Mouse (Mus musculus): ENCODE measurements around the gene Nfkbil1.
"Not testable (repeated sequence)": the region's sequence is repeated elsewhere in the genome, so short reads cannot be mapped to it uniquely, and the experiment has no call there.

Nfkbil1 gene

GRCm38 (mm10) chr17:35237504-35237903 is 1.9 kb upstream of the Nfkbil1 start:
- DNase-seq (ENCODE audit: low read depth, low spot score): no peak

GRCm38 (mm10) chr17:35236996-35237395 is 1.4 kb upstream of the Nfkbil1 start:
- no peak for DNase-seq (ENCODE audit: low read depth, low spot score)

DNA sequence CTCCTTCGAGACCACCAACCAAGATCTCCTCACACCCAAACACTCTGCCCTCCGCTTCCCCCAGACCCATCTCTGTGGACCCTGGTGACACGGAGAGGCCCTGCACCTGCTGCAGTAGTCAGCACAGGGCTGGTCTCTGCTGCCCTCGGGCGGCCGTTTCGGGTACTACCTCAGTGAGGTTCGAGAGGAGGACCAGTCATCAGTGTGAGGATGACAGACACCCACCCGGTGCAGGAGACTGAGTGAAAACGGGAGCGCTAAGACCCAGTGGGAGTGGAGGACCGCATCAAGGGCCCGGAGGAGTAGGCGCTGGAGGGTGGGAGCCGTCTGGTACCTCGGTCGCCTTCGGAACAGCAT is 776 bp upstream of the Nfkbil1 start:
- DNase-seq (ENCODE audit: low read depth, low spot score): peak; percentile 91

DNA sequence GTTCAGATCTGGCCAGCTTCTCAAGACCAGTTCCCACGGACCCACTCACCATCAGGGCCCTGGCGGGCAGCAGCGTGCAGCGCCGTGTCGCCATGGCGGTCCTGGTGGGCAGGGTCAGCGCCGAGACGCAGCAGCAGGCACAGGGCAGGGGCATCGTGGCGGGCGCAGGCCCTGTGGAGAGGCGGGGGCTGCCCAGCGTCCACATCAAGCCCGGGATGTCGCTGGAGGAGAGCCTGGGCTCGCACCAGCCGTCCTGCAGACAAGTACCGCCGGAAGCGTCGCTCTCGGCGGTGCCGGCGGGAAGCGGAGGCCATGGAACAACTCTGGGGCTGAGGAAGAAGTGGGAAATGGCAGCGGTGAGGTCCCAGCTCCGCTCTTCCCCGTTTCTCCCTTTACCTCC is 689 bp downstream of the Nfkbil1 start:
- no peak for DNase-seq (ENCODE audit: low read depth, low spot score)

- DNase-seq (ENCODE audit: low read depth, low spot score): not testable (repeated sequence)
These were observed 1.5 kb downstream of the Nfkbil1 start for GRCm38 (mm10) chr17:35234090-35234489.

DNA sequence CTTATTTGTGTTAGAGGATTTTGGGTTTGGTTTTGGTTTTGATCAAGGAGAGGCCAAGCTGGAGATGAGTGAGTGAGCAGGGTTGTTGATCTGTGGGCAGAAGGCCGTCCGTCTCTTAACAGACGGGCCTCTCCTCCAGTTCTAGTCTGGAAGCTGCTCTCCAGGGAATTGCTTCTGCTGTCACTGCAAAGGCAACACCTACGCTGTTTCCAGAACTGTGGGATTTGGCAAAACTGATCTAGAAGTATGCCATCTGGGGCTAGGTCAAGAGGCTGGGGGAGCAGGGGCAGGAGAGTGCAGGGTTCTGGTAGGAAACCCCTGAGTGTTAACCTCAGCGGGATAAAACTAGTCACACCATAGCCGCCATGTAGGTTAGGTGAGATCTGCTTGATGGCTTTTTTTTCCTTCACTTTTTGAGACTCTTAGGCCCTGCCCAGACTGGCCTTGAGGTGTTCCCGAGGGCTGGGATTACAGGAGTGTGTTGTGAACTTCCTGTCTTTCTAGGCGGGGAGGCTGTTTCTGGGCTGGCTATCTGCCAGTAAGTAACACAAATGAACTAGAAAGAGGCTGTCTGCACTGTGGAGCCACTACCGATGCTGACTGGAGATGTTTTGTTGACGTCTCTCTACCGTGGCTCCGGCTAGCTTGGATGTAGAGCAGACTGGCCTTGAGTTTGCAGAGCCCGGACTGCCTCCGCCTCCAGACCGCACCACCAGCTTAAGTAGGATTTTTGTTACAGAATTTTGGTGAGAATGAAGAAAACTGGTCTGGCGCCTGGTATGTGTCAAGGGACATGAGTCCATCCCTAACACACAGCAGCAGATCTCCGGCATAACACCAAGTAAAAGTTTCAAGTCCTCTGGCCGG is 2.2 kb downstream of the Nfkbil1 start, which contains the start of gene Atp6v1g2:
Gene Atp6v1g2 (plus strand): TSS at position 547 of the 867 bp plus-strand sequence.
- no peak for DNase-seq (ENCODE audit: low read depth, low spot score)

DNA sequence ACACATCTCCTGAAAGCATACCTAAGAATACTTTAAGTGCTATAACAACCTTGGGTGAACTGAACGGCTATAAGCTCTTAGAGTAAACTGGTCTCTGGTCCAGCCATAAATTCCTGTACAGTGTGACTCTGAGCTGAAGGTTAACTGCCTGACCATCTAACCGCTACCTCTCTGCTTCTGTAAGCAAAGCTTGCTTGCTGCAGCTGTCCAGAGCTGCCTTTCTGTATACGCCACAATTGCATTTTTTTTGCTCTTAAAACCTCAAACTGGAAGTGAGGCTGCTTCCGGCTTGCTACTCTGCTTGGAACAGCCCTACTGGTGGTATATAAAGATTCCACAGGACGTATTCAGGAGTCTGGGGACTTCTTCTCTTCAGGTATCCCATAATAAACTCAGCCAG is 2.9 kb downstream of the Nfkbil1 start:
- DNase-seq (ENCODE audit: low read depth, low spot score): no peak

- peak; percentile 84 for DNase-seq (ENCODE audit: low read depth, low spot score)
These were observed 3.5 kb downstream of the Nfkbil1 start for GRCm38 (mm10) chr17:35232043-35232442.

GRCm38 (mm10) chr17:35231022-35231421 is 4.6 kb downstream of the Nfkbil1 start:
- no peak for DNase-seq (ENCODE audit: low read depth, low spot score)

- no peak for DNase-seq (ENCODE audit: low read depth, low spot score)
These were observed 9.0 kb downstream of the Nfkbil1 start for GRCm38 (mm10) chr17:35226561-35227046.

- DNase-seq (ENCODE audit: low read depth, low spot score): no peak
These were observed 10.1 kb downstream of the Nfkbil1 start for GRCm38 (mm10) chr17:35225456-35225855.

GRCm38 (mm10) chr17:35224641-35225040 is 11.0 kb downstream of the Nfkbil1 start:
- DNase-seq (ENCODE audit: low read depth, low spot score): no peak

GRCm38 (mm10) chr17:35222299-35222698 is 13.3 kb downstream of the Nfkbil1 start:
- DNase-seq (ENCODE audit: low read depth, low spot score): no peak

DNA sequence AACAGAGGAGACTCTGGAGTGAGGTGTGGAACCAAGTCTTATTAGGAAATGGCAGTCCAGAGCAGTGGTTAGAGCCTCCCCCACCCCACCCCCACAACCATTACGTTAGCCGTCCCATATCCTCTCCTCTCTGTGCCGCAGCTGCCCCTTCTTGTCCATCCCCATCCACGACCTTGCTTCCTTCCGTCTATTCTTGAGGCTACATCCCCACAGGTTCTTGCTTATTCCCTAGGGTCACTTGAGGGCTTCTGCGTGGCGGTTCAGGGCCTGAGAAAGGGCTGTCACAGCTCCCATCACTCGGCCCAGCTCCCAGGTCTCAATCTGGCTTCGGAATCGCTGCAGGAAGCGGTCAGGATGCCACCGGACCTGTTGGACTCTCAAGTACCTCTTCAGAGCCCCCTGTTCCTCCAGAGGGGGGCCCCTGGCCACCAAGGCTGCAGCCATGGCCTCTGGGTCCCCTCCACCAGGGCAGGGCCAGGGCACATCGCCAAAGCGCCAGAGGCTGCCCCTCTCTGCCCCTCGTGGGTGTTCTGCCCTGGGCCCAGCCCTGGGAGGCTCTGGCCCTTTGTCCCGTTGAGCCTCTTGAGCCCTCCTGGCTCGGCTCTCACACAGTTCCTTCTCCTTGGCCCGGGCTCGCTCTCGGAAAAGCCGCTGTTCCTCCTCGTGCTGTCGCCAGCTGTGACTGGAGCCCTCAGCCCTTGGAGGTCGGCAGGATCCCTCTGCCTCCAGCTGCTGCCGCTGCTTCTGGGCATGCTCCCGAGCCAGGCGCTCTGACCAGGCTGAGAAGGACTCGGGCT is 15.2 kb downstream of the Nfkbil1 start, which contains the start of gene Gm16181:
Gene Gm16181 (plus strand): TSS at position 679 of the 797 bp plus-strand sequence.
- no peak for DNase-seq (ENCODE audit: low read depth, low spot score)

GRCm38 (mm10) chr17:35219601-35220041 is 16.0 kb downstream of the Nfkbil1 start:
- no peak for DNase-seq (ENCODE audit: low read depth, low spot score)

GRCm38 (mm10) chr17:35218516-35219193 is 16.9 kb downstream of the Nfkbil1 start:
- no peak for DNase-seq (ENCODE audit: low read depth, low spot score)

DNA sequence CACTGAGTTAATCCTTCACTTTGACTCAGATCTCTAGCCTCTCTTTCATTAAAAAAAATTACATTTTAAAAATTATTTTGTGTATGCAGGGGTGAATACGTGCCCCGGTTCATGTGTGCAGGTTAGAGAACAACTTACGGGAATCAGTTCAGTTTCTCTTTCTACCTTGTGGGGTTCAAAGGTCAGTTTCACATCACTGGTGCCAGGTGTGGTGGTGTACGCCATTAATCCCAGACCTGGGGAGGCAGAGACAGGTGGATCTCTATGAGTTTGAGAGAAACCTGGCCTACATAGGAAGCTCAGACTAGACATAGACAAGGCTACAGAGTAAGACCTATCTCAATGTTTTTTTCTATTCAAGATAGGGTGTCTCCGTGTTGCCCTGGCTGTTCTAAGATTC is 22.5 kb downstream of the Nfkbil1 start:
- no peak for DNase-seq (ENCODE audit: low read depth, low spot score)

- no peak for DNase-seq (ENCODE audit: low read depth, low spot score)
These were observed 25.0 kb downstream of the Nfkbil1 start for GRCm38 (mm10) chr17:35210593-35210992.

DNA sequence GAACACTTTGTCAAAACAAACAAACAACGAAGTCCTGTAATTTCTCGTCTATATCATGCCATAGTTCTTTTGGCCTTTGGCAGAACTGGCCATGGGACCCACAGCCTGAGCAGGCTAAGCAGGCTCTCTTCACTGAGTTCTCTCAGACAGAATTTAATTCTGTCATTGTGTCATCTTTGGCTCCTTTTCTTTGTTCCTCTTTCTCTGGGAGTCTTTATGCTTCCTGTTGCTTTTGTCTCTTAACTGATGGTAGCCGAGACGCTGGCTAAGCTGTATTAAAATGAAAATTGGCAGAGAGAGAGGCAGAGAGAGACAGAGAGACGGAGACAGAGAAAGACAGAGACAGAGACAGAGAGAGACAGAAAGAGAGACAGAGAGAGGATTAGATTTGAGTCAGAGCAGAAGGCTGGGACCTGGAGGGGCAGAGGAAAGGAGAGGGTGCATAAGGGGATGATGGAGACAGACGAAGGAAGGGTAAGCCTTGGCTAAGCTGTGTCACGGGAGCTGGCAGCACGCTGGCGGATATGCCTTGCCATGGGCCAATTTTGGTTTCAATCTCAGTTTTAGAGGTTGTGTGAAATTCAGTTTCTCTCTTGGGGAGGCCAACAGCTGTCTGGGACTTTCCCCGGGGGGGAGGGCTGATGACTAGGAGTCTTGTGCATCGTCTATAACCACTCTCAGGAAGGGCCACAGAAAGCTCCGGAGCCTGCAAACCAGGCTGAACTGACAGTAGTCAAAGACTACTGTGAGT is 25.6 kb downstream of the Nfkbil1 start:
- DNase-seq (ENCODE audit: low read depth, low spot score): no peak

DNA sequence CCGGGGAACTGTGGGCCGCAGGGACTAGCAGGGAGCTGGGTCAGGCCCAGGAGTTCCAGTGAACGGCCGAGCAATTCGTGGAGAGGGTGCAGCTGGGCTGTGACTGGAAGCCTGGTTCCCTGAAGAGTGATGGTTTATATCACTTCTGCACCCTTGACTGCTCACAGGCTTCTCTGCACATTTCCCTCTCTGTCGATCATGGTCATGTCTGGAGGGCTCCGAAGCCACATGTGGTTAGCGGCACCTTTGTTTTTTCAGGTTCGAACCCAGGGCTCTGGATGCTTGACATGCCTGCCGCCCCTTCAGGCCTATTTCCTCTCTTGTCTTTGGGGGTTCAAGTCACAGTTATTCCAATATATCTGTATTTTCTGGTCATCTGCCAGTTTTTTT is 30.2 kb downstream of the Nfkbil1 start:
- DNase-seq (ENCODE audit: low read depth, low spot score): no peak

Data from forelimb bud, embryonic 11.5 days (tissue).